Mouse (Mus musculus) layer of hippocampus, adult 18-20 months (tissue): ENCODE measurements around the gene Nucb1. TPM values are rescaled to one million over a fixed set of nuclear protein-coding genes. Genes with fewer than 3 reads are reported as not detected.
"Not testable (repeated sequence)": the region's sequence is repeated elsewhere in the genome, so short reads cannot be mapped to it uniquely, and the experiment has no call there.

Experiments used
- DNase-seq, 2 experiments: peaks; one replicate each; pipeline ENCODE4 v3.0.0; 2022; ENCODE audit warnings: low spot score in 2 of 2
- long read RNA-seq: library from polyadenylated mRNA; stranded (forward); transcript quantifications from one replicate; pipeline ENCODE4 v2.0.0, GENCODE M21; 2021
- total RNA-seq, 2 experiments: library from RNA; stranded (reverse); gene quantifications; 2 replicates each; pipeline ENCODE4 v1.2.3; 2021

The Nucb1 gene
- 100 to 1,000 TPM; 109 to 110 TPM for total RNA-seq
- long read RNA-seq, full-length matches to known transcripts = 162 of 180 reads
- long read RNA-seq, partial matches to known transcripts = 6 of 180 reads
- long read RNA-seq, other reads (novel, unspliced or antisense) = 12 of 180 reads

- peak; percentile 89 to 92 for DNase-seq
Observed at GRCm38 (mm10) chr7:45509912-45510787, at the start of gene Nucb1. Nucb1 (minus strand) TSS chr7:45510406.

GRCm38 (mm10) chr7:45558907-45559306 is 48.7 kb upstream of the Nucb1 start:
- DNase-seq = no peak

- DNase-seq = peak; percentile 43 to 79
Observed at GRCm38 (mm10) chr7:45555787-45556186, 45.6 kb upstream of the Nucb1 start.

GRCm38 (mm10) chr7:45554744-45555143 is 44.5 kb upstream of the Nucb1 start, which contains the start of gene Hsd17b14:
Hsd17b14 (plus strand) TSS chr7:45554893.
- no peak for DNase-seq

- no peak for DNase-seq
Observed at GRCm38 (mm10) chr7:45553990-45554389, 43.8 kb upstream of the Nucb1 start.

- no peak for DNase-seq
Observed at GRCm38 (mm10) chr7:45553519-45553918, 43.3 kb upstream of the Nucb1 start.

- no peak for DNase-seq
Observed at GRCm38 (mm10) chr7:45551512-45551883, 41.3 kb upstream of the Nucb1 start.

- DNase-seq = no peak
Observed at GRCm38 (mm10) chr7:45550821-45551511, 40.8 kb upstream of the Nucb1 start.

GRCm38 (mm10) chr7:45549641-45550436 is 39.6 kb upstream of the Nucb1 start:
- DNase-seq = no peak

- DNase-seq = no peak
Observed at GRCm38 (mm10) chr7:45544525-45544924, 34.3 kb upstream of the Nucb1 start.

- no peak for DNase-seq
Observed at GRCm38 (mm10) chr7:45540213-45540612, 30.0 kb upstream of the Nucb1 start.

- DNase-seq = no peak
Observed at GRCm38 (mm10) chr7:45539095-45539494, 28.9 kb upstream of the Nucb1 start.

GRCm38 (mm10) chr7:45538163-45539041 is 28.2 kb upstream of the Nucb1 start:
- DNase-seq = peak in 1 of 2 experiments; percentile 81

- DNase-seq = no peak
Observed at GRCm38 (mm10) chr7:45537602-45538001, 27.4 kb upstream of the Nucb1 start.

- DNase-seq = no peak
Observed at GRCm38 (mm10) chr7:45535676-45536075, 25.5 kb upstream of the Nucb1 start.

GRCm38 (mm10) chr7:45530643-45531042 is 20.4 kb upstream of the Nucb1 start:
- no peak for DNase-seq

- DNase-seq = no peak
Observed at GRCm38 (mm10) chr7:45529461-45529860, 19.3 kb upstream of the Nucb1 start.

- not testable (repeated sequence) for DNase-seq
Observed at GRCm38 (mm10) chr7:45527169-45527568, 17.0 kb upstream of the Nucb1 start.

GRCm38 (mm10) chr7:45526474-45527120 is 16.4 kb upstream of the Nucb1 start:
- DNase-seq = no peak
